Mouse (Mus musculus) limb, embryonic 14.5 days (tissue): ENCODE data around the gene Mepce. TPM values are rescaled to one million over a fixed set of nuclear protein-coding genes. Genes with fewer than 3 reads are reported as not detected.

Source experiments
- ATAC-seq: fragments of 200-750 bp; cut with Nextera tagmentation; 2 replicates; pipeline ENCODE4 v1.8.0; 2017; ENCODE audit warnings: low read depth, moderate number of reproducible peaks, moderate TSS enrichment; ENCODE audit not compliant: low FRiP score
- DNase-seq: peaks from one replicate; pipeline ENCODE4 v3.0.0-alpha.2; 2015; ENCODE audit warnings: low spot score
- H3K27ac ChIP-seq: fragments of 300-500 bp; sonication (generic); replicated peaks from 2 replicates; pipeline ENCODE4 v1.5.1; 2014; ENCODE audit warnings: low read depth, mild to moderate bottlenecking, low read length, moderate library complexity, mixed read lengths
- H3K27me3 ChIP-seq: fragments of 300-500 bp; sonication (generic); 2 replicates; pipeline ENCODE4 v1.6.1; 2014; ENCODE audit warnings: low read length, mixed read lengths; ENCODE audit not compliant: control insufficient read depth, insufficient read depth
- H3K36me3 ChIP-seq: fragments of 300-500 bp; sonication (generic); 2 replicates; pipeline ENCODE4 v1.6.1; 2014; ENCODE audit warnings: mild to moderate bottlenecking, low read length, moderate library complexity, mixed read lengths; ENCODE audit not compliant: control insufficient read depth, insufficient read depth
- H3K4me1 ChIP-seq: fragments of 300-500 bp; sonication (generic); 2 replicates; pipeline ENCODE4 v1.6.1; 2014; ENCODE audit warnings: antibody characterized with exemption, low read length, mixed read lengths; ENCODE audit not compliant: control insufficient read depth, insufficient read depth
- H3K4me2 ChIP-seq: fragments of 300-500 bp; sonication (generic); replicated peaks from 2 replicates; pipeline ENCODE4 v1.6.1; 2014; ENCODE audit warnings: low read depth, mild to moderate bottlenecking, low read length, moderate library complexity; ENCODE audit not compliant: severe bottlenecking
- H3K4me3 ChIP-seq: fragments of 300-500 bp; sonication (generic); replicated peaks from 2 replicates; pipeline ENCODE4 v1.5.1; 2014; ENCODE audit warnings: low read length
- H3K9ac ChIP-seq: fragments of 300-500 bp; sonication (generic); 2 replicates; pipeline ENCODE4 v1.6.1; 2014; ENCODE audit warnings: mild to moderate bottlenecking, low read depth, low read length, moderate library complexity; ENCODE audit not compliant: severe bottlenecking
- H3K9me3 ChIP-seq: fragments of 300-500 bp; sonication (generic); 2 replicates; pipeline ENCODE4 v1.6.1; 2016; ENCODE audit warnings: low read length; ENCODE audit not compliant: control insufficient read depth
- POLR2A ChIP-seq: fragments of 200-500 bp; IDR thresholded peaks from 2 replicates; pipeline ENCODE4 v1.8.0; 2012; ENCODE audit warnings: inconsistent platforms, mild to moderate bottlenecking, moderate library complexity, borderline replicate concordance; ENCODE audit not compliant: insufficient read depth, insufficient read length; ENCODE audit errors: extremely low read depth
- WGBS: fragments of 180-500 bp; shearing (Covaris S2); extraction: QIAGEN DNeasy Blood & Tissue Kit; methylation state at CpG from one replicate; pipeline ENCODE4 v1.1.7; 2014; 5-methylcytosine and 5-hydroxymethylcytosine counted together
- polyA plus RNA-seq, 2 experiments: library from polyadenylated mRNA; depleted of rRNA in 1 of 2; stranded (reverse) in 1 of 2; unstranded in 1 of 2; fragments of >200 nt; fragmentation: Nextera tagmentation in 1 of 2; extraction: Ambion mirVana in 1 of 2; gene quantifications; 2 replicates each; pipeline versions ENCODE4 v1.2.1 to v1.2.3; 2012 to 2014

Mepce gene
- polyA plus RNA-seq, 2 experiments: 13.9 to 42.0 TPM

GRCm38 (mm10) chr5:137737400-137737940 is 50.0 kb downstream of the Mepce start:
- Histone ChIP-seq H3K27me3 (no peaks in the 10 kb centered on the region), H3K36me3 (peaks cover 43% of the 10 kb centered on the region), H3K9me3 (no peaks in the 10 kb centered on the region), H3K9ac (no peak overlapping the region), H3K27ac (no peak overlapping the region), H3K4me1 (peaks cover 15% of the 10 kb centered on the region; the same call in 1 of the 2 replicates), H3K4me3 (no peak overlapping the region), H3K4me2 (no peak overlapping the region)
- no peak for TF ChIP-seq POLR2A
- DNase-seq (no peak), ATAC-seq (no peak)
- 82% methylated on average over 6 of the region's 6 CpGs for WGBS

- ATAC-seq (peak; percentile 51; the same call in 1 of the 2 replicates), DNase-seq (peak; percentile 46)
- peaks cover 64% of the 10 kb centered on the region for H3K36me3 ChIP-seq
- H3K9me3 ChIP-seq: no peaks in the 10 kb centered on the region
- H3K27ac ChIP-seq: no peak overlapping the region
- no peaks in the 10 kb centered on the region for H3K27me3 ChIP-seq
- 0 out of 2 replicates have a peak overlapping the region, but pooled peaks have one; percentile 16 for H3K9ac ChIP-seq
- WGBS: 73% methylated on average over 6 of the region's 6 CpGs
- peaks cover 8% of the 10 kb centered on the region; the same call in 1 of the 2 replicates for H3K4me1 ChIP-seq
- H3K4me3 ChIP-seq: no peak overlapping the region
- H3K4me2 ChIP-seq: no peak overlapping the region
- TF ChIP-seq POLR2A: no peak
Measured at GRCm38 (mm10) chr5:137734289-137735061, 53.0 kb downstream of the Mepce start.

DNA sequence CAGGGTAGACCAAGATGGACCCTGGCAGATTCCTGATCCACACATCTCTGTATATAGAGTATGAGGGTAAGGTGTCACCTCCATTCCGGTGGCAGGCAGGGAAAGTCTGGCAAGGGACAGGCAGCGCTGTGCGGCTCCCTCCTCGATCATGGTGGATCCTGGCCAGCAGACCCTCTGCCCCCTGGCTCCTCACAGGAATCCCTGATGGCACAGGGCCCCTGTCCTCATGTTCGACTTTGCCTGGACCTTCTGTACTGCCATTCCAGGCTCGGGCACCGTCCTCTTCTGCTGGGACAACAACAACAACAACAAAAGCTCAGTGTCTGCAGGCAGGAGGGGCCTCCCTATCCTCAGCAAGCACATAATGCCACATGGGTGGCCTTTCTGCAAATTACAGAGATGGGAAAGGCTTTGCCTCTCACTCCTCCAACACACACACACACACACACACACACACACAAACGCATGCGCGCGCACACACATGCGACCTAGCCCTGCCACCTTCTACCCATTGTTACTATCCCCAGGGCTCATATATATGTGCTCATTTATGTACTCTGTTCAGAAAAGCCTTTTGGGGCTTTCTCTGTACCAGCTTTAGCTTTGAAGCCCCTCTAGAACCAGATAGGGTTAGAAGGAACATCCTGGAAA is 53.7 kb downstream of the Mepce start:
- ATAC-seq: no peak
- Histone ChIP-seq H3K4me3 (no peak overlapping the region), H3K27me3 (no peaks in the 10 kb centered on the region), H3K4me1 (0 out of 2 replicates have a peak, but pooled peaks cover 7% of the 10 kb centered on the region), H3K36me3 (peaks cover 64% of the 10 kb centered on the region), H3K9ac (no peak overlapping the region), H3K27ac (no peak overlapping the region), H3K9me3 (no peaks in the 10 kb centered on the region), H3K4me2 (no peak overlapping the region)
- WGBS: 76% methylated on average over 12 of the region's 12 CpGs
- TF ChIP-seq POLR2A: no peak
- DNase-seq: no peak

Other genes starting within 250 kb of the Mepce start
- 0.92 and 1.1 TPM in 2 replicates for gene Actl6b, start 234.1 kb downstream of the Mepce start, polyA plus RNA-seq (2012; rRNA removed)
- gene Actl6b, start 234.1 kb downstream of the Mepce start, polyA plus RNA-seq (2014; fragmentation: Nextera tagmentation; extraction: Ambion mirVana): 0.21 and 0.39 TPM in 2 replicates
- 1.6 and 2.1 TPM in 2 replicates for gene Tfr2, start 217.8 kb downstream of the Mepce start, polyA plus RNA-seq (2012; rRNA removed)
- 0.79 and 1.3 TPM in 2 replicates for gene Tfr2, start 217.8 kb downstream of the Mepce start, polyA plus RNA-seq (2014; fragmentation: Nextera tagmentation; extraction: Ambion mirVana)
- gene Mospd3, start 186.6 kb downstream of the Mepce start, polyA plus RNA-seq (2012; rRNA removed): 68.2 and 103 TPM in 2 replicates
- gene Mospd3, start 186.6 kb downstream of the Mepce start, polyA plus RNA-seq (2014; fragmentation: Nextera tagmentation; extraction: Ambion mirVana): 49.4 and 52.5 TPM in 2 replicates
- 267 and 329 TPM in 2 replicates for gene Pcolce, start 173.9 kb downstream of the Mepce start, polyA plus RNA-seq (2012; rRNA removed)
- 223 and 227 TPM in 2 replicates for gene Pcolce, start 173.9 kb downstream of the Mepce start, polyA plus RNA-seq (2014; fragmentation: Nextera tagmentation; extraction: Ambion mirVana)
- gene Fbxo24, start 158.7 kb downstream of the Mepce start, polyA plus RNA-seq (2012; rRNA removed): 0.24 and 0.28 TPM in 2 replicates
- 0.12 and 0.15 TPM in 2 replicates for gene Fbxo24, start 158.7 kb downstream of the Mepce start, polyA plus RNA-seq (2014; fragmentation: Nextera tagmentation; extraction: Ambion mirVana)
- gene Lrch4, start 158.5 kb downstream of the Mepce start, polyA plus RNA-seq (2012; rRNA removed): 25.0 and 33.5 TPM in 2 replicates
- gene Lrch4, start 158.5 kb downstream of the Mepce start, polyA plus RNA-seq (2014; fragmentation: Nextera tagmentation; extraction: Ambion mirVana): 36.7 and 37.1 TPM in 2 replicates
- 16.7 and 16.8 TPM in 2 replicates for gene Gm20605, start 158.5 kb downstream of the Mepce start, polyA plus RNA-seq (2012; rRNA removed)
- 7.4 and 10.4 TPM in 2 replicates for gene Gm20605, start 158.5 kb downstream of the Mepce start, polyA plus RNA-seq (2014; fragmentation: Nextera tagmentation; extraction: Ambion mirVana)
- 37.1 and 41.7 TPM in 2 replicates for gene Sap25, start 146.3 kb downstream of the Mepce start, polyA plus RNA-seq (2012; rRNA removed)
- gene Sap25, start 146.3 kb downstream of the Mepce start, polyA plus RNA-seq (2014; fragmentation: Nextera tagmentation; extraction: Ambion mirVana): 5.2 and 6.7 TPM in 2 replicates
- 0.30 and 0.60 TPM in 2 replicates for gene Irs3, start 141.9 kb downstream of the Mepce start, polyA plus RNA-seq (2012; rRNA removed)
- 0.15 and 0.29 TPM in 2 replicates for gene Irs3, start 141.9 kb downstream of the Mepce start, polyA plus RNA-seq (2014; fragmentation: Nextera tagmentation; extraction: Ambion mirVana)
- gene Agfg2, start 102.9 kb downstream of the Mepce start, polyA plus RNA-seq (2012; rRNA removed): 16.3 and 22.6 TPM in 2 replicates
- gene Agfg2, start 102.9 kb downstream of the Mepce start, polyA plus RNA-seq (2014; fragmentation: Nextera tagmentation; extraction: Ambion mirVana): 10.6 and 13.4 TPM in 2 replicates
- 19.7 and 25.0 TPM in 2 replicates for gene Nyap1, start 46.0 kb downstream of the Mepce start, polyA plus RNA-seq (2012; rRNA removed)
- 1.2 and 1.4 TPM in 2 replicates for gene Nyap1, start 46.0 kb downstream of the Mepce start, polyA plus RNA-seq (2014; fragmentation: Nextera tagmentation; extraction: Ambion mirVana)
- gene Tsc22d4, start 41.9 kb downstream of the Mepce start, polyA plus RNA-seq (2012; rRNA removed): 89.1 and 111 TPM in 2 replicates
- gene Tsc22d4, start 41.9 kb downstream of the Mepce start, polyA plus RNA-seq (2014; fragmentation: Nextera tagmentation; extraction: Ambion mirVana): 151 and 164 TPM in 2 replicates
- gene Ppp1r35, start 8.8 kb downstream of the Mepce start, polyA plus RNA-seq (2012; rRNA removed): 45.2 and 46.8 TPM in 2 replicates
- 37.6 and 44.9 TPM in 2 replicates for gene Ppp1r35, start 8.8 kb downstream of the Mepce start, polyA plus RNA-seq (2014; fragmentation: Nextera tagmentation; extraction: Ambion mirVana)
- 19.4 and 30.1 TPM in 2 replicates for gene Zcwpw1, start 143 bp upstream of the Mepce start, polyA plus RNA-seq (2012; rRNA removed)
- gene Zcwpw1, start 143 bp upstream of the Mepce start, polyA plus RNA-seq (2014; fragmentation: Nextera tagmentation; extraction: Ambion mirVana): 17.3 and 18.5 TPM in 2 replicates
- 0.54 and 0.77 TPM in 2 replicates for gene Pilra, start 48.6 kb upstream of the Mepce start, polyA plus RNA-seq (2012; rRNA removed)
- 0.90 and 1.3 TPM in 2 replicates for gene Pilra, start 48.6 kb upstream of the Mepce start, polyA plus RNA-seq (2014; fragmentation: Nextera tagmentation; extraction: Ambion mirVana)
- gene Pilrb1, start 70.5 kb upstream of the Mepce start, polyA plus RNA-seq (2012; rRNA removed): 0.08 and 0.20 TPM in 2 replicates
- gene Pilrb1, start 70.5 kb upstream of the Mepce start, polyA plus RNA-seq (2014; fragmentation: Nextera tagmentation; extraction: Ambion mirVana): 0.57 and 0.83 TPM in 2 replicates
- gene Pilrb2, start 84.2 kb upstream of the Mepce start, polyA plus RNA-seq (2012; rRNA removed): 0.13 and 0.41 TPM in 2 replicates
- 0.40 TPM in 1 of 2 replicates, not detected in the other for gene Pilrb2, start 84.2 kb upstream of the Mepce start, polyA plus RNA-seq (2014; fragmentation: Nextera tagmentation; extraction: Ambion mirVana)
- 0.08 and 0.09 TPM in 2 replicates for gene Cyp3a13, start 134.0 kb upstream of the Mepce start, polyA plus RNA-seq (2012; rRNA removed)
- gene Cyp3a13, start 134.0 kb upstream of the Mepce start, polyA plus RNA-seq (2014; fragmentation: Nextera tagmentation; extraction: Ambion mirVana): not detected in 2 replicates
- gene Gjc3, start 175.4 kb upstream of the Mepce start, polyA plus RNA-seq (2012; rRNA removed): 1.1 TPM in 2 replicates
- 0.36 and 0.40 TPM in 2 replicates for gene Gjc3, start 175.4 kb upstream of the Mepce start, polyA plus RNA-seq (2014; fragmentation: Nextera tagmentation; extraction: Ambion mirVana)
- gene Azgp1, start 193.9 kb upstream of the Mepce start, polyA plus RNA-seq (2012; rRNA removed): 0.09 and 0.18 TPM in 2 replicates
- gene Azgp1, start 193.9 kb upstream of the Mepce start, polyA plus RNA-seq (2014; fragmentation: Nextera tagmentation; extraction: Ambion mirVana): not detected in 2 replicates
- gene Smok3a, start 233.6 kb upstream of the Mepce start, polyA plus RNA-seq (2012; rRNA removed): not detected in 2 replicates
- not detected in 2 replicates for gene Smok3a, start 233.6 kb upstream of the Mepce start, polyA plus RNA-seq (2014; fragmentation: Nextera tagmentation; extraction: Ambion mirVana)
- not detected in 2 replicates for gene Smok3b, start 233.8 kb upstream of the Mepce start, polyA plus RNA-seq (2012; rRNA removed)
- gene Smok3b, start 233.8 kb upstream of the Mepce start, polyA plus RNA-seq (2014; fragmentation: Nextera tagmentation; extraction: Ambion mirVana): not detected in 2 replicates